8 mouse cellular contexts compared by ENCODE assay signal in the genomic region with DNA sequence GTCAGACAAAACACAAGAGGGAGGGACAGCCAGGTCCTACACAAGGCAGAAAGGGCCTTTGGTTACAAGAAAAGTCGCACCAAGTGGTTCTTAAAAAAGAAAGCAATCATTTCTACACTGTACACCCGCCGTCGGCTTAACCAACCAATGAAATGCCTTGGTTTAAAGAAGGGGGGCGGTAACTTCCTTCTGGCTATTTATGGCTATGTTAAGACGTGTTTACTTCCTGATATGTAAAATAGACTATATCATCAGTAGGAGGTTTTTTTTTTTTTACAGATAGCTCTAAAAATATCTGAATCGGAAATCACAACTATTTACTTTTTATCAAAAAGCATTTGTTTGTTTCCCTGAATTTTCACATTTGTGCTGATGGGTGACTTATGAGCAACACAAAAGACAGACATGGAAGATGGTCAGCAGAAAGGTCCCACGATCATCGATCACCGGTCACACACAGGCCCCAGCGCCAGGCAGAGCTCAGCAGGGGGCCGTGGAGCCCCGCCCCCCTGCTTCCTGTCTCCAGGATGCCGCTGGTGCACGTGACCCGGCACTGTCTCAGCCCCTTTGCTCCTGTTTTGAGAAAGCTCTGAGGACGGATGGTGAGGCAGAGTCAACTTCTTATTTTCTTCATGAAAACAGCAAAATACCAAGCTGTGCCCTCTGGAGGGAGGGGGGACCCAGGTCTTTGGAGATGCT. TPM values are rescaled to one million over a fixed set of nuclear protein-coding genes. Genes with fewer than 3 reads are reported as not detected.
DNase-seq lines count a peak whose midpoint lies in the region; ATAC-seq lines count a peak whose summit lies in the region.

No protein-coding gene starts in this region.

- peaks cover 6% of the 10 kb centered on the region for H3K36me3 ChIP-seq in forebrain, embryonic 12.5 days (replicated peaks)

- no peak overlapping the region for H3K9ac ChIP-seq in forebrain, embryonic 12.5 days

- peak; percentile 77 for DNase-seq in ES-CJ7 (ENCODE audit: low read depth, low spot score)
- peak; percentile 53 to 77 for DNase-seq in adrenal gland, postnatal 36 days
- peak; percentile 55 to 65 for DNase-seq in kidney, postnatal 4 days
- DNase-seq in cerebellum, adult 9-11 months, result no peak
- DNase-seq in cerebellum, adult 11-12 months, result no peak
- DNase-seq in gastrocnemius, postnatal 25 days, result no peak

- no peaks in the 10 kb centered on the region for H3K9me3 ChIP-seq in forebrain, embryonic 12.5 days

- H3K4me3 ChIP-seq in forebrain, embryonic 12.5 days (replicated peaks), result no peak overlapping the region

- 83% methylated on average over 17 of the region's 17 CpGs for WGBS in forebrain, embryonic 12.5 days

- no peaks in the 10 kb centered on the region for H3K27me3 ChIP-seq in forebrain, embryonic 12.5 days

- no peak overlapping the region for H3K27ac ChIP-seq in forebrain, embryonic 12.5 days

- ATAC-seq in neutrophil, adult 5-6 weeks (ENCODE audit: extremely low read depth, insufficient number of reproducible peaks, low FRiP score, poor library complexity, severe bottlenecking), result peak; percentile 87
- no peak for ATAC-seq in forebrain, embryonic 12.5 days (ENCODE audit: low FRiP score)

- peaks cover 4% of the 10 kb centered on the region; the same call in 1 of the 2 replicates for H3K4me1 ChIP-seq in forebrain, embryonic 12.5 days

- no peak overlapping the region for H3K4me2 ChIP-seq in forebrain, embryonic 12.5 days

RNA-seq across cellular contexts. Expression of a gene that starts 39.1 kb away (rescaled TPM):
- 10 to 100 TPM; 50.0 to 57.8 TPM for total RNA-seq in adrenal gland, postnatal 36 days (2021)
- total RNA-seq in neutrophil, adult 5-6 weeks (2017), result 60.8 and 65.7 TPM in 2 replicates
- 8.5 and 9.2 TPM in 2 replicates for polyA plus RNA-seq in forebrain, embryonic 12.5 days (2016; fragmentation: Nextera tagmentation; extraction: Ambion mirVana)
- total RNA-seq in gastrocnemius, postnatal 25 days (2021), result 10 to 100 TPM; 19.3 to 21.6 TPM

Comparison
In these comparisons a context has a peak if more than half of its experiments do, and no peak if none do; other contexts are left out.
1. DNase-seq: peak in ES-CJ7 (single experiment), adrenal gland, postnatal 36 days (2 of 2) and kidney, postnatal 4 days (2 of 2); none in cerebellum, adult 9-11 months (single experiment), cerebellum, adult 11-12 months (single experiment) and gastrocnemius, postnatal 25 days (single experiment).